Mouse (Mus musculus) adipocyte (in vitro differentiated cells): ENCODE measurements around the gene Pigl.
"Not testable (repeated sequence)": the region's sequence is repeated elsewhere in the genome, so short reads cannot be mapped to it uniquely, and the experiment has no call there.

Experiments
- DNase-seq: peaks from one replicate; pipeline ENCODE4 v3.0.0-alpha.2; 2016; ENCODE audit warnings: low spot score

Pigl gene

GRCm38 (mm10) chr11:62467289-62467688, 9.0 kb downstream of the Pigl start:
- not testable (repeated sequence) for DNase-seq

- peak; percentile 40 for DNase-seq
Measured at GRCm38 (mm10) chr11:62470451-62470850, 12.2 kb downstream of the Pigl start.

GRCm38 (mm10) chr11:62473516-62473915, 15.3 kb downstream of the Pigl start:
- DNase-seq = no peak

GRCm38 (mm10) chr11:62476156-62476555, 17.9 kb downstream of the Pigl start:
- DNase-seq = no peak

- peak; percentile 71 for DNase-seq
Measured at GRCm38 (mm10) chr11:62478931-62479330, 20.7 kb downstream of the Pigl start.

- peak; percentile 58 for DNase-seq
Measured at GRCm38 (mm10) chr11:62479581-62479980, 21.3 kb downstream of the Pigl start.

GRCm38 (mm10) chr11:62486949-62487348, 28.7 kb downstream of the Pigl start:
- no peak for DNase-seq

GRCm38 (mm10) chr11:62487540-62488350, 29.5 kb downstream of the Pigl start:
- no peak for DNase-seq

GRCm38 (mm10) chr11:62493701-62494100, 35.4 kb downstream of the Pigl start:
- no peak for DNase-seq

GRCm38 (mm10) chr11:62494754-62495275, 36.6 kb downstream of the Pigl start:
- DNase-seq = peak; percentile 98

GRCm38 (mm10) chr11:62495276-62495801, 37.1 kb downstream of the Pigl start:
- peak; percentile 91 for DNase-seq

- DNase-seq = peak; percentile 73
Measured at GRCm38 (mm10) chr11:62496151-62496715, 38.0 kb downstream of the Pigl start.

GRCm38 (mm10) chr11:62497181-62497580, 38.9 kb downstream of the Pigl start:
- DNase-seq = peak; percentile 47

- no peak for DNase-seq
Measured at GRCm38 (mm10) chr11:62498802-62499201, 40.5 kb downstream of the Pigl start.

- DNase-seq = no peak
Measured at GRCm38 (mm10) chr11:62500529-62500928, 42.3 kb downstream of the Pigl start.

GRCm38 (mm10) chr11:62507683-62508082, 49.4 kb downstream of the Pigl start:
- no peak for DNase-seq

GRCm38 (mm10) chr11:62508365-62508764, 50.1 kb downstream of the Pigl start:
- not testable (repeated sequence) for DNase-seq

- DNase-seq = not testable (repeated sequence)
Measured at GRCm38 (mm10) chr11:62508816-62509215, 50.6 kb downstream of the Pigl start.

- DNase-seq = no peak
Measured at GRCm38 (mm10) chr11:62509571-62509970, 51.3 kb downstream of the Pigl start.

GRCm38 (mm10) chr11:62510956-62511355, 52.7 kb downstream of the Pigl start:
- DNase-seq = no peak

GRCm38 (mm10) chr11:62511444-62512202, 53.4 kb downstream of the Pigl start:
- no peak for DNase-seq

GRCm38 (mm10) chr11:62512529-62513080, 54.3 kb downstream of the Pigl start:
- DNase-seq = no peak
